Comparison of ENCODE assay signal across 10 mouse cellular contexts in the genomic region with DNA sequence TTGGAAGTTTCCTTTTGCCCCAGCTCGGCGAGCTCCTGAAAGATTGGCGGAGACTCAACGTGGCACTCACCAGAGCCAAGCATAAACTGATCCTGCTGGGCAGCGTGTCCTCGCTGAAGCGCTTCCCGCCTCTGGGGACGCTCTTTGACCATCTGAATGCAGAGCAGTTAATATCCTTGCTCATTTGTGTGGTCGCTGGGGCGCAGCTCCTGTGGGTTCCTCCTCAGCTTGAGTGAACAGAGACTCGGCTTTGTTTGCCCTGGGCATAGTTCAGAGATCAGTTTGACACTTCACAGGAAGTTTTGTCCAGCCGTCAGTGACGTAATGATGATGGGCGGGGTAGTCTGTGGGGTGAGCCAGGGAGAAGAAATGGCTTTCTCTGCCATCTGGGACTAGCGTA. TPM values are rescaled to one million over a fixed set of nuclear protein-coding genes. Genes with fewer than 3 reads are reported as not detected.
DNase-seq lines count a peak whose midpoint lies in the region; TF ChIP-seq lines count a peak whose summit lies in the region.
"Had no signal": no experiment of that assay in that cellular context is flagged by ENCODE, and none has a peak within 500 bp of the region (broad histone marks: within the 10 kb centered on the region; RNA-seq: fewer than 3 reads in every experiment).

No protein-coding gene starts in this region.

- WGBS in lung, adult 2 months: 69% methylated on average over 16 of the region's 16 CpGs
- WGBS in small intestine, adult 2 months: 50% methylated on average over 16 of the region's 16 CpGs

- no peak overlapping the region for H3K27ac ChIP-seq in small intestine, adult 2 months (ENCODE audit: insufficient read depth, low read depth, low read length)

- H3K27me3 ChIP-seq in small intestine, adult 2 months (ENCODE audit: control insufficient read depth, insufficient read depth, low read length): no peaks in the 10 kb centered on the region

- no peak for TF ChIP-seq POLR2A in lung, adult 2 months (IDR thresholded peaks at IDR 0.05; ENCODE audit: borderline replicate concordance, extremely low read depth, low read depth, low read length)
- TF ChIP-seq POLR2A in small intestine, adult 2 months (IDR thresholded peaks at IDR 0.05; ENCODE audit: low read depth, low read length): no peak

- TF ChIP-seq CTCF in lung, adult 2 months (IDR thresholded peaks at IDR 0.05; ENCODE audit: insufficient read depth, low read length): no peak
- no peak for TF ChIP-seq CTCF in small intestine, adult 2 months (IDR thresholded peaks at IDR 0.05; ENCODE audit: extremely low read depth, insufficient read length, insufficient replicate concordance, low read depth, low read length)

- DNase-seq in lung, postnatal 14 days: peak; percentile 1
- no peak for DNase-seq in lung, adult 2 months
- DNase-seq in cerebellum, adult 8-10 months: peak; percentile 30
- DNase-seq in kidney, adult 9 months: peak; percentile 90
- DNase-seq in urinary bladder, postnatal 4 days (ENCODE audit: low spot score in 2 of 2): no peak
- no peak for DNase-seq in gastrocnemius, postnatal 4 days (ENCODE audit: low spot score in 2 of 2)
- DNase-seq in MN1 (ENCODE audit: low spot score): no peak

- no peaks in the 10 kb centered on the region for H3K4me1 ChIP-seq in lung, adult 2 months (ENCODE audit: control insufficient read depth, insufficient read depth, low read length)
- peaks cover 2% of the 10 kb centered on the region for H3K4me1 ChIP-seq in small intestine, adult 2 months (ENCODE audit: control insufficient read depth, insufficient read depth, insufficient read length, low read length)

- no peak overlapping the region for H3K4me3 ChIP-seq in lung, adult 2 months (replicated peaks; ENCODE audit: extremely low read depth, low read depth, low read length)
- H3K4me3 ChIP-seq in small intestine, adult 2 months (ENCODE audit: low read depth, low read length): peak overlapping the region; percentile 42
- H3K4me3 ChIP-seq: myocyte had no signal

- H3K36me3 ChIP-seq in small intestine, adult 2 months (ENCODE audit: control insufficient read depth, insufficient read depth, low read length): peaks cover 17% of the 10 kb centered on the region

RNA-seq across cellular contexts. Expression of gene Rufy2, which starts 8.2 kb away (rescaled TPM):
- polyA plus RNA-seq in lung, adult 2 months (2012; rRNA removed): 2.6 and 4.4 TPM in 2 replicates
- polyA plus RNA-seq in small intestine, adult 2 months (2012; rRNA removed): 1.1 TPM in 2 replicates
- total RNA-seq in gastrocnemius, postnatal 4 days (2021): 10 to 100 TPM; 14.4 to 22.2 TPM

RNA-seq across cellular contexts. Expression of gene Dna2, which starts 25.0 kb away (rescaled TPM):
- 4.9 and 7.1 TPM in 2 replicates for polyA plus RNA-seq in lung, adult 2 months (2012; rRNA removed)
- polyA plus RNA-seq in small intestine, adult 2 months (2012; rRNA removed): 1.4 and 3.0 TPM in 2 replicates
- total RNA-seq in gastrocnemius, postnatal 4 days (2021): 1 to 10 TPM; 4.7 to 5.3 TPM

RNA-seq across cellular contexts. Expression of gene Slc25a16, which starts 51.4 kb away (rescaled TPM):
- 43.7 and 60.6 TPM in 2 replicates for polyA plus RNA-seq in lung, adult 2 months (2012; rRNA removed)
- 25.3 and 31.0 TPM in 2 replicates for polyA plus RNA-seq in small intestine, adult 2 months (2012; rRNA removed)
- 10 to 100 TPM; 20.6 to 23.1 TPM for total RNA-seq in gastrocnemius, postnatal 4 days (2021)

RNA-seq across cellular contexts. Expression of gene Hnrnph3, which starts 52.2 kb away (rescaled TPM):
- polyA plus RNA-seq in lung, adult 2 months (2012; rRNA removed): 14.3 and 27.5 TPM in 2 replicates
- polyA plus RNA-seq in small intestine, adult 2 months (2012; rRNA removed): 2.7 and 9.4 TPM in 2 replicates
- total RNA-seq in gastrocnemius, postnatal 4 days (2021): 10 to 100 TPM; 27.7 to 35.1 TPM

RNA-seq across cellular contexts. Expression of gene Pbld2, which starts 52.3 kb away (rescaled TPM):
- 1.7 and 2.2 TPM in 2 replicates for polyA plus RNA-seq in lung, adult 2 months (2012; rRNA removed)
- 21.8 and 34.1 TPM in 2 replicates for polyA plus RNA-seq in small intestine, adult 2 months (2012; rRNA removed)
- 1 to 10 TPM; 2.0 to 3.0 TPM for total RNA-seq in gastrocnemius, postnatal 4 days (2021)
- total RNA-seq: granulocyte monocyte progenitor cell, adult 5-6 weeks had no signal

Comparison
In these comparisons a context has a peak if more than half of its experiments do, and no peak if none do; other contexts are left out.
1. DNase-seq: peak in lung, postnatal 14 days (single experiment), cerebellum, adult 8-10 months (single experiment) and kidney, adult 9 months (single experiment); none in lung, adult 2 months (single experiment), urinary bladder, postnatal 4 days (0 of 2), gastrocnemius, postnatal 4 days (0 of 2) and MN1 (single experiment).